Mouse (Mus musculus) kidney, adult 9 months (tissue): ENCODE measurements around the gene Grin3b.
A peak's percentile ranks its signal among the peaks of the same experiment; 100 is the strongest.

Experiments
- DNase-seq: peaks from one replicate; pipeline ENCODE4 v3.0.0; 2022

The Grin3b gene

DNA sequence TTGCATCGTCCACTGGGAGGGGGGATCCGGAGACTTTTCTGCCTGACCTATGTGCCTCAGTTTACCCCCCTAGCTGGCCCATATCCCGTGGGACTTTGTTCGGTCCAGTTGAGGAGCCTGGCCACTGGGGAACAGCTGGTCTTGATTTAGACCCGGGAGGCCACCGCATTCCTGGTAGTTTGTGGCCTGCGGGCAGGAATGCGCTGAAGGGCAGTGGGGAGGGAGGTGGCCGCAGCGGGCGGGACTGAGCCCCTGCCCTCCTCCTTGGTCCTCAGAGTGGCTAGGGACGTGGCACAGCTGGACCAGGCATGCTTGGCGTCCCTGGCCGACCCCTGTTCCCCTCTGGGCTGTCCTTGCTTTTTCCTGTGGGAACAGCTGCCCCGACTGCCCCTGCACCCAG, 19.4 kb downstream of the Grin3b start:
- no peak for DNase-seq

- DNase-seq: no peak
Measured at GRCm38 (mm10) chr10:79991099-79991498, 20.6 kb downstream of the Grin3b start.

GRCm38 (mm10) chr10:79991548-79991947, 21.0 kb downstream of the Grin3b start:
- no peak for DNase-seq

GRCm38 (mm10) chr10:79994397-79995115, 24.0 kb downstream of the Grin3b start:
- DNase-seq: no peak

- no peak for DNase-seq
Measured at GRCm38 (mm10) chr10:79995636-79996035, 25.1 kb downstream of the Grin3b start.

GRCm38 (mm10) chr10:79996272-79997033, 25.9 kb downstream of the Grin3b start, which contains the start of gene Abca7:
Gene Abca7, plus strand, starts transcription at chr10:79996494.
- DNase-seq: peak; percentile 97

- DNase-seq: peak; percentile 52
Measured at GRCm38 (mm10) chr10:79997034-79997760, 26.7 kb downstream of the Grin3b start.

GRCm38 (mm10) chr10:79997819-79998218, 27.3 kb downstream of the Grin3b start:
- no peak for DNase-seq

GRCm38 (mm10) chr10:80001945-80002344, 31.4 kb downstream of the Grin3b start:
- DNase-seq: no peak

GRCm38 (mm10) chr10:80002829-80003228, 32.3 kb downstream of the Grin3b start:
- DNase-seq: no peak

GRCm38 (mm10) chr10:80003374-80004232, 33.1 kb downstream of the Grin3b start:
- no peak for DNase-seq

- no peak for DNase-seq
Measured at GRCm38 (mm10) chr10:80004233-80004705, 33.8 kb downstream of the Grin3b start.

DNA sequence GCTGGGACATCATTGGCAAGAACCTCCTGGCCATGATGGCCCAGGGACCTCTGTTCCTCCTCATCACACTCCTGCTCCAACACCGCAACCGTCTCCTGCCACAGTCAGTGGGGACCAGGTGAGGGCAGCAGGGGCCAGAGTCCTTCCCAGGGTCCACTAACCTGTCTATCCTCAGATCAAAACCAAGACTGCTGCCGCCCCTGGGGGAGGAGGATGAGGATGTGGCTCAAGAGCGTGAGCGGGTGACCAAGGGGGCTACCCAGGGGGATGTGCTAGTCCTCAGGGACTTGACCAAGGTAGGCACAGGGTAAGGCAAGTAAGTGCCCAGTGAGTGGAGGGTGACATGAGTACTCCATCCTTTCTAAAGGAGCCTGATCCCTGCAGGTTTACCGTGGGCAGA, 41.2 kb downstream of the Grin3b start:
- DNase-seq: no peak

- DNase-seq: no peak
Measured at GRCm38 (mm10) chr10:80013609-80014008, 43.1 kb downstream of the Grin3b start.

DNA sequence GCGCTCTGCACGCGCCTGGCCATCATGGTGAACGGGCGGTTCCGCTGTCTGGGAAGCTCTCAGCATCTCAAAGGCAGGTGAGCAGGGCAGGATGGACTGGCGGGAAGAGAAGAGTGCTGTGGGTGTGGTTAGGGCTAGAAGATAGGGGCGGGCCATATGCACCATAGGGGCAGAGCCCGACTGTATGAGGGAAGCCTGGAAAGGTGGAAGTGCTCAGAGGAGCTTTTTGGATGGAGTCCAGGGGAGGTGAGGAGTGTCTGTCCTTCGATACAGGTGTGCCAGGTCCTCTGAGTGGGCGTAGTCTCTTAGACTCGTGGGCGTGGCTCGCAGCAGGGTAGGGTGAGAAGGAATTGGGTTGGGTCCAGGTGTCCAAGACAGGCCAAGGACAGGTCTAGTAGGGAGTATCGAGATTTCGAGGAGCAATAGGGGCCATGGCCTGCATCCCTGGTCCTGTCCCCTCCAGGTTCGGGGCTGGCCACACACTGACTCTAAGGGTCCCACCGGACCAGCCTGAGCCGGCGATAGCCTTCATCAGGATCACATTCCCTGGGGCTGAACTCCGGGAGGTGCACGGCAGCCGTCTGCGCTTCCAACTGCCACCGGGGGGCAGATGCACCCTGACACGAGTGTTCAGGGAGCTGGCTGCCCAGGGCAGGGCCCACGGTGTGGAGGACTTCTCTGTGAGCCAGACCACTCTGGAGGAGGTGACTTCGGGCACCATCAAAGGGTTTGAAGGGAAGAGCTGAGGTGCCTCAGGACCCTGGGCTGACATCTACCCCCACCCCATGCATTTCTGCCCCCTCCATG, 44.2 kb downstream of the Grin3b start:
- no peak for DNase-seq

- DNase-seq: no peak
Measured at GRCm38 (mm10) chr10:80015583-80015982, 45.1 kb downstream of the Grin3b start.

DNA sequence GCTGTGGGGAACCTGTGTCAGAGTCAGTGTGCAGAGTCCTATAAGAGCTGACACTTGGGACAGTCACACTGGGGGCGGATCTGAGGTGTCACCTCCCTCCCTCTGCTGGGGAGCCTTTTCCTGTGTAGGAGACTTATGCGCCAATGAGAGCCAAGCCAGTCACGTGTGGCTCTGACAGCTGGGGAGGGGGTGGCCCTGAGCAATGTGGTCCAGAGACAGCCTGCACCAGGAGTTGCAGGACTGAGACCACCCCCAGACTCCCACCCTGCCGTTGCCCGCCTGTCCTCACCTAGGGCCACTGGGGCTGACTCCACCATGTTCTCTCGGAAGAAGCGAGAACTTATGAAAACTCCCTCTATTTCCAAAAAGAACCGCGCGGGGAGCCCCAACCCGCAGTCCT, 46.0 kb downstream of the Grin3b start, which contains the start of gene Arhgap45:
Arhgap45 (plus strand) TSS at position 143 of the 400 bp plus-strand sequence.
- DNase-seq: no peak

DNA sequence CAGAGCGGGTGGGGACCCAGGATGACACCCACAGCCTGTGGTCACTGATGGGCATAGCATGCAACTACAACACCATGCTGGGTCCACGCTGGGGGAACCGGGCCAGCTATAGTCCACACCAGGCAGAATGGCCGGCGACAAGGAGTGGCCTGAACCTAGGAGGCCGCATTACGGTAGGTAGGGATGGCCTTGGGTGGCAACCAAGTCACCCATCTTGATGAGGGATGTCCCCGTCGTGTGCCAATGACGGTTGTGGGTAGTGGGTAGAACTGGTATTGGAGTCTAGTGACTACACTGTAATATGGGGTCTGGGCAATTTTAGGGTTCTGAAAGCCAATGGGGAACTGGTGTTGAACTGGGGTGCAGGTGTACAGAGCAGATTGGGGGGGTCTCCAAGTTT, 46.4 kb downstream of the Grin3b start:
- DNase-seq: no peak

GRCm38 (mm10) chr10:80017361-80017760, 46.8 kb downstream of the Grin3b start:
- no peak for DNase-seq

- no peak for DNase-seq
Measured at GRCm38 (mm10) chr10:80017771-80018170, 47.3 kb downstream of the Grin3b start.

GRCm38 (mm10) chr10:80018739-80019297, 48.3 kb downstream of the Grin3b start:
- no peak for DNase-seq
